Mouse (Mus musculus) stomach, embryonic 15.5 days (tissue): Measurements from ENCODE around the gene Rnf32. TPM values are rescaled to one million over a fixed set of nuclear protein-coding genes. Genes with fewer than 3 reads are reported as not detected.

Source experiments
- polyA plus RNA-seq: library from polyadenylated mRNA; unstranded; fragments of >200 nt; fragmentation: Nextera tagmentation; extraction: Ambion mirVana; gene quantifications from 2 replicates; pipeline ENCODE4 v1.2.1, GENCODE M21; 2015

Gene Rnf32
- polyA plus RNA-seq, 1 experiment from 2014 or later, result 8.2 TPM

Other genes starting within 250 kb of the Rnf32 start
- 10.9 and 11.4 TPM in 2 replicates for gene Lmbr1, start 182.4 kb downstream of the Rnf32 start, polyA plus RNA-seq
- gene Nom1, start 238.7 kb downstream of the Rnf32 start, polyA plus RNA-seq, result 22.8 and 29.5 TPM in 2 replicates